Comparison of ENCODE assay signal across 33 mouse cellular contexts in the genomic region with DNA sequence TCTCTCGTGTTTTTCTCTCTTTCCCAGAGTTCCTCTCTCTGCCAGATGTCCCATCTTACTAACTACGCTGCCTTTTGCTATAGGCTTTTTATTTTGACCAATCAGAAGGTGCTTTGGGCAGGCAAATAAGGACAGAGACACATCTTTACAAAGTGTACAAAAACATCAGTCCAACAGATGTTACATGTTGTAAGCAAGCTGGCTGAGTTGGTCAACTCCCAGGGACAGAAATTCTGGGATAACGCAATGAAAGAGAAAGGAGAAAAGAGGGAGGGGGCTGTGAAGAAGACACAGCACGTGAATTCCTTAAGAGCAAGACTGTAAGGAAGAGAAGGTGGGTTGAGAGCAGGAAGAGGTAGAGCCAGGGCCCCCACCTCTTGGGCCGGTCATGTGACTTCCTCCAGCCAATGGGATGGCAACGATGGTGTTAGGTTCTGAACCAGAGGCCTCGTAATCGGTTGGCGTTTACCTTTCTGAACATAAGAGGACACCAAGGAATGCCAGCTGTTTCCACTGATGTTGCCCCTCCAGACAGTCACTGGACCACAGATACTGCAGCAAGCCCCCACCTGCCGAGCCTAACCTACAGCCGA. TPM values are rescaled to one million over a fixed set of nuclear protein-coding genes. Genes with fewer than 3 reads are reported as not detected.
DNase-seq lines count a peak whose midpoint lies in the region; ATAC-seq and TF ChIP-seq lines count a peak whose summit lies in the region.
"Had no signal": no experiment of that assay in that cellular context is flagged by ENCODE, and none has a peak within 500 bp of the region (broad histone marks: within the 10 kb centered on the region; RNA-seq: fewer than 3 reads in every experiment).

No protein-coding gene starts in this region.

- H3K27me3 ChIP-seq in lung, embryonic 14.5 days (ENCODE audit: insufficient read depth, low read length), result no peaks in the 10 kb centered on the region
- H3K27me3 ChIP-seq in hindbrain, embryonic 16.5 days (replicated peaks; ENCODE audit: control insufficient read depth, insufficient read depth, low read length), result no peaks in the 10 kb centered on the region
- H3K27me3 ChIP-seq: forebrain, embryonic 15.5 days; hindbrain, embryonic 15.5 days had no signal

- no peak overlapping the region for H3K27ac ChIP-seq in lung, embryonic 14.5 days (ENCODE audit: low read depth)
- no peak overlapping the region for H3K27ac ChIP-seq in hindbrain, embryonic 16.5 days (ENCODE audit: low read depth, low read length)
- H3K27ac ChIP-seq: embryonic facial prominence, embryonic 12.5 days; forebrain, embryonic 10.5 days; forebrain, embryonic 15.5 days; gastrocnemius, adult 2 months; hindbrain, embryonic 10.5 days; hindbrain, embryonic 15.5 days; kidney, embryonic 15.5 days; liver, embryonic 15.5 days had no signal

- ATAC-seq in lung, embryonic 14.5 days (ENCODE audit: insufficient read depth), result no peak
- no peak for ATAC-seq in hindbrain, embryonic 16.5 days
- ATAC-seq: forebrain, embryonic 15.5 days had no signal

- 0 out of 2 replicates have a peak, but pooled peaks cover 4% of the 10 kb centered on the region for H3K4me1 ChIP-seq in lung, embryonic 14.5 days (ENCODE audit: insufficient read depth)
- no peaks in the 10 kb centered on the region; the same call in 1 of the 2 replicates for H3K4me1 ChIP-seq in hindbrain, embryonic 16.5 days (ENCODE audit: control insufficient read depth, insufficient read depth, low read depth, low read length)
- H3K4me1 ChIP-seq: hindbrain, embryonic 15.5 days had no signal

- no peak for TF ChIP-seq CTCF in lung, embryonic 14.5 days (IDR thresholded peaks at IDR 0.05; ENCODE audit: low read depth)

- DNase-seq in lung, embryonic 14.5 days, result peak; percentile 75
- DNase-seq in lung, postnatal 14 days, result no peak
- peak; percentile 55 for DNase-seq in thymus, postnatal 4 days
- DNase-seq in thymus, postnatal 36 days, result no peak
- peak; percentile 87 for DNase-seq in R1 (ENCODE audit: low read depth, low spot score)
- DNase-seq in B cell, adult 2 months, result no peak
- DNase-seq: adrenal gland, postnatal 14 days; cerebellum, adult 11 months; cerebellum, adult 9-10 months; cerebellum, postnatal 36 days; embryo, embryonic 11 days; gastrocnemius, adult 2 months; heart, postnatal 14 days; kidney, adult 18-20 months; kidney, postnatal 25 days; liver; midbrain, embryonic 14.5 days; retina, postnatal 1 day; spleen, adult 18-20 months; thymus, adult 2 months had no signal

- no peaks in the 10 kb centered on the region for H3K9me3 ChIP-seq in lung, embryonic 14.5 days (ENCODE audit: low read depth, low read length)
- H3K9me3 ChIP-seq in hindbrain, embryonic 16.5 days (ENCODE audit: control insufficient read depth, low read length), result no peaks in the 10 kb centered on the region
- H3K9me3 ChIP-seq: embryonic facial prominence, embryonic 12.5 days; forebrain, embryonic 15.5 days; hindbrain, embryonic 15.5 days; kidney, embryonic 15.5 days; liver, embryonic 15.5 days had no signal

- no peak overlapping the region for H3K4me3 ChIP-seq in lung, embryonic 14.5 days (ENCODE audit: low read depth, low read length)
- H3K4me3 ChIP-seq in hindbrain, embryonic 16.5 days (ENCODE audit: low read length), result no peak overlapping the region
- H3K4me3 ChIP-seq: embryonic facial prominence, embryonic 12.5 days; forebrain, embryonic 10.5 days; forebrain, embryonic 15.5 days; gastrocnemius, adult 2 months; hindbrain, embryonic 10.5 days; hindbrain, embryonic 15.5 days; kidney, embryonic 15.5 days; liver, embryonic 15.5 days had no signal

- no peak overlapping the region for H3K4me2 ChIP-seq in lung, embryonic 14.5 days
- H3K4me2 ChIP-seq in hindbrain, embryonic 16.5 days (ENCODE audit: low read length), result no peak overlapping the region
- H3K4me2 ChIP-seq: embryonic facial prominence, embryonic 12.5 days; forebrain, embryonic 15.5 days; hindbrain, embryonic 15.5 days; kidney, embryonic 15.5 days; liver, embryonic 15.5 days had no signal

- H3K36me3 ChIP-seq in lung, embryonic 14.5 days (ENCODE audit: insufficient read depth), result no peaks in the 10 kb centered on the region
- H3K36me3 ChIP-seq in hindbrain, embryonic 16.5 days (ENCODE audit: control insufficient read depth, insufficient read depth, low read length), result no peaks in the 10 kb centered on the region
- H3K36me3 ChIP-seq: embryonic facial prominence, embryonic 12.5 days; forebrain, embryonic 10.5 days; forebrain, embryonic 15.5 days; hindbrain, embryonic 10.5 days; hindbrain, embryonic 15.5 days; kidney, embryonic 15.5 days; liver, embryonic 15.5 days had no signal

- WGBS in lung, embryonic 14.5 days, result 65% methylated on average over 11 of the region's 11 CpGs
- WGBS in hindbrain, embryonic 16.5 days, result 82% methylated on average over 11 of the region's 11 CpGs

- no peak overlapping the region for H3K9ac ChIP-seq in lung, embryonic 14.5 days
- no peak overlapping the region for H3K9ac ChIP-seq in hindbrain, embryonic 16.5 days (ENCODE audit: low read depth, low read length)
- H3K9ac ChIP-seq: embryonic facial prominence, embryonic 12.5 days; forebrain, embryonic 15.5 days; hindbrain, embryonic 15.5 days; kidney, embryonic 15.5 days; liver, embryonic 15.5 days had no signal

RNA-seq across cellular contexts. Expression of gene Igsf23, which starts 13.2 kb away (rescaled TPM):
- polyA plus RNA-seq in lung, embryonic 14.5 days (2014; fragmentation: Nextera tagmentation; extraction: Ambion mirVana), result 1.2 and 1.3 TPM in 2 replicates
- polyA plus RNA-seq in hindbrain, embryonic 16.5 days (2015; fragmentation: Nextera tagmentation; extraction: Ambion mirVana), result not detected in 2 replicates
- polyA plus RNA-seq: embryonic facial prominence, embryonic 12.5 days; forebrain, embryonic 10.5 days; forebrain, embryonic 15.5 days; hindbrain, embryonic 15.5 days; midbrain, embryonic 14.5 days; neural tube, embryonic 14.5 days had no signal

RNA-seq across cellular contexts. Expression of gene Pvr, which starts 16.4 kb away (rescaled TPM):
- 13.0 and 13.2 TPM in 2 replicates for polyA plus RNA-seq in lung, embryonic 14.5 days (2014; fragmentation: Nextera tagmentation; extraction: Ambion mirVana)
- polyA plus RNA-seq in hindbrain, embryonic 16.5 days (2015; fragmentation: Nextera tagmentation; extraction: Ambion mirVana), result 9.6 and 10.8 TPM in 2 replicates

RNA-seq across cellular contexts. Expression of gene Ceacam20, which starts 27.9 kb away (rescaled TPM):
- polyA plus RNA-seq in lung, embryonic 14.5 days (2014; fragmentation: Nextera tagmentation; extraction: Ambion mirVana), result not detected in 2 replicates
- not detected in 2 replicates for polyA plus RNA-seq in hindbrain, embryonic 16.5 days (2015; fragmentation: Nextera tagmentation; extraction: Ambion mirVana)
- polyA plus RNA-seq: embryonic facial prominence, embryonic 12.5 days; forebrain, embryonic 10.5 days; forebrain, embryonic 15.5 days; heart, embryonic 14.5 days; hindbrain, embryonic 10.5 days; hindbrain, embryonic 15.5 days; kidney, embryonic 15.5 days; limb, embryonic 11.5 days; liver, embryonic 15.5 days; midbrain, embryonic 14.5 days; neural tube, embryonic 14.5 days had no signal

RNA-seq across cellular contexts. Expression of gene Ceacam19, which starts 49.6 kb away (rescaled TPM):
- not detected in 2 replicates for polyA plus RNA-seq in lung, embryonic 14.5 days (2014; fragmentation: Nextera tagmentation; extraction: Ambion mirVana)
- polyA plus RNA-seq in hindbrain, embryonic 16.5 days (2015; fragmentation: Nextera tagmentation; extraction: Ambion mirVana), result not detected in 2 replicates
- polyA plus RNA-seq: embryonic facial prominence, embryonic 12.5 days; forebrain, embryonic 10.5 days; forebrain, embryonic 15.5 days; heart, embryonic 14.5 days; hindbrain, embryonic 10.5 days; hindbrain, embryonic 15.5 days; intestine, embryonic 14.5 days; kidney, embryonic 15.5 days; limb, embryonic 11.5 days; liver, embryonic 15.5 days; midbrain, embryonic 14.5 days; neural tube, embryonic 14.5 days had no signal

RNA-seq across cellular contexts. Expression of gene Nlrp9b, which starts 53.9 kb away (rescaled TPM):
- polyA plus RNA-seq in lung, embryonic 14.5 days (2014; fragmentation: Nextera tagmentation; extraction: Ambion mirVana), result not detected in 2 replicates
- not detected in 2 replicates for polyA plus RNA-seq in hindbrain, embryonic 16.5 days (2015; fragmentation: Nextera tagmentation; extraction: Ambion mirVana)
- polyA plus RNA-seq: embryonic facial prominence, embryonic 12.5 days; forebrain, embryonic 10.5 days; forebrain, embryonic 15.5 days; heart, embryonic 14.5 days; hindbrain, embryonic 10.5 days; hindbrain, embryonic 15.5 days; intestine, embryonic 14.5 days; kidney, embryonic 15.5 days; liver, embryonic 15.5 days; midbrain, embryonic 14.5 days; neural tube, embryonic 14.5 days; stomach, embryonic 16.5 days had no signal

Comparison
In these comparisons a context has a peak if more than half of its experiments do, and no peak if none do; other contexts are left out.
1. DNase-seq: peak in lung, embryonic 14.5 days (single experiment), thymus, postnatal 4 days (single experiment) and R1 (single experiment); none in lung, postnatal 14 days (single experiment), thymus, postnatal 36 days (0 of 2) and B cell, adult 2 months (0 of 2).